8 mouse cellular contexts compared by ENCODE assay signal in the genomic region with DNA sequence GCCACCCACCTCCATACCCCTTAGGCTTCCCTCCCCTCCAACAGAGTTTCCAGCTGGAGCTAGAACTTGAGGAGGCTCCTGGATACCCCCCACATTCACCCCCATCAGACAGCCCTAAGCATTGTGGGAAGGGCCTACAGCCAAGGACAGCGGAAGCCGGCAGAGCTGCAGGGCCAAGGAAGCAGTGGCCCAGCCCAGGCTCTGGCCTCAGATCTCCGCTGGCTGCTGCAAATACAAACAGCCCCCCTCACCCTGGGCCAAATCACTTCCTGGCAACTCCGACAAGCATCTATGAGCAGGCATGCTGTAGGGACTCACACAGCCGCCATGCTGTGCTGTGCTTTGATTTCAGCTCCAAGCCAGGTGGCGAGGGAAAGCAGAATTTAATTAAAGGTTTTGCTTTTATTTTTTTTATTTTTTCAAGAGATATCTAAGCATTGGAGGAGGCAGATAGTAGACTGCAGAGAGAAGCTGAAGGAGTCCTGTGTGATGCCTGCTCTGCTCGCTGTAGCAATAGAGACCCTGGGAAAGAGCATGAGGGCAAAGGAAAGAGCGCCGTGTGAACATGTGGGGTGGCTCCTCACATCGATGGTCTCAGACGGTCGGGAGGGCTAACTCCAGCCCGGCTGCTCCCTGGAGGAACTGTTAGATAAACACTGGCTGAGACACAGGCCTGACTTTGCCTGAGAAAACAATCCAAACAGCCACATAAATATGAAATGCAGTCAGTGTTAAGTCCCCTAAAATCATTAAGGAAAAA.
DNase-seq lines count a peak whose midpoint lies in the region; ATAC-seq and TF ChIP-seq lines count a peak whose summit lies in the region.

No protein-coding gene starts in this region.

- DNase-seq in neural tube, embryonic 11.5 days (ENCODE audit: low spot score) = peak; percentile 36
- DNase-seq in neural tube, embryonic 10.5 days (ENCODE audit: extremely low spot score, low spot score) = no peak
- peak; percentile 77 for DNase-seq in embryonic facial prominence, embryonic 14.5 days (ENCODE audit: low spot score)
- peak; percentile 85 for DNase-seq in kidney, postnatal 10 days
- DNase-seq in T-cell, adult 2 months (ENCODE audit: low spot score) = no peak

- H3K4me1 ChIP-seq in neural tube, embryonic 11.5 days (ENCODE audit: control insufficient read depth, insufficient read depth, low read length) = no peaks in the 10 kb centered on the region; the same call in 1 of the 2 replicates
- H3K4me1 ChIP-seq in embryonic facial prominence, embryonic 14.5 days (ENCODE audit: control insufficient read depth, insufficient read depth, low read length) = peaks cover 8% of the 10 kb centered on the region
- peaks cover 34% of the 10 kb centered on the region for H3K4me1 ChIP-seq in heart, embryonic 12.5 days (replicated peaks)
- H3K4me1 ChIP-seq in lung, embryonic 15.5 days = peaks cover 30% of the 10 kb centered on the region
- H3K4me1 ChIP-seq in small intestine, adult 2 months (ENCODE audit: control insufficient read depth, insufficient read depth, insufficient read length, low read length) = no peaks in the 10 kb centered on the region

- WGBS in neural tube, embryonic 11.5 days = 62% methylated on average over 13 of the region's 13 CpGs
- 35% methylated on average over 13 of the region's 13 CpGs for WGBS in embryonic facial prominence, embryonic 14.5 days
- WGBS in heart, embryonic 12.5 days = 27% methylated on average over 13 of the region's 13 CpGs
- 30% methylated on average over 13 of the region's 13 CpGs for WGBS in lung, embryonic 15.5 days
- 58% methylated on average over 13 of the region's 13 CpGs for WGBS in small intestine, adult 2 months

- H3K9ac ChIP-seq in neural tube, embryonic 11.5 days (ENCODE audit: low read length) = no peak overlapping the region
- no peak overlapping the region for H3K9ac ChIP-seq in embryonic facial prominence, embryonic 14.5 days (ENCODE audit: low read depth, low read length)
- H3K9ac ChIP-seq in heart, embryonic 12.5 days = 0 out of 2 replicates have a peak overlapping the region, but pooled peaks have one; percentile 0
- H3K9ac ChIP-seq in lung, embryonic 15.5 days = 0 out of 2 replicates have a peak overlapping the region, but pooled peaks have one; percentile 25

- H3K27me3 ChIP-seq in neural tube, embryonic 11.5 days (ENCODE audit: control insufficient read depth, insufficient read depth, low read length) = no peaks in the 10 kb centered on the region
- no peaks in the 10 kb centered on the region for H3K27me3 ChIP-seq in embryonic facial prominence, embryonic 14.5 days (replicated peaks; ENCODE audit: control insufficient read depth, insufficient read depth, low read length)
- H3K27me3 ChIP-seq in heart, embryonic 12.5 days (replicated peaks) = no peaks in the 10 kb centered on the region
- no peaks in the 10 kb centered on the region for H3K27me3 ChIP-seq in lung, embryonic 15.5 days
- H3K27me3 ChIP-seq in small intestine, adult 2 months (ENCODE audit: control insufficient read depth, insufficient read depth, low read length) = no peaks in the 10 kb centered on the region

- no peaks in the 10 kb centered on the region for H3K36me3 ChIP-seq in neural tube, embryonic 11.5 days (ENCODE audit: control insufficient read depth, insufficient read depth, low read length)
- peaks cover 56% of the 10 kb centered on the region for H3K36me3 ChIP-seq in embryonic facial prominence, embryonic 14.5 days (ENCODE audit: control insufficient read depth, insufficient read depth, low read length)
- H3K36me3 ChIP-seq in heart, embryonic 12.5 days = peaks cover 74% of the 10 kb centered on the region
- peaks cover 40% of the 10 kb centered on the region for H3K36me3 ChIP-seq in lung, embryonic 15.5 days
- no peaks in the 10 kb centered on the region for H3K36me3 ChIP-seq in small intestine, adult 2 months (ENCODE audit: control insufficient read depth, insufficient read depth, low read length)

- H3K9me3 ChIP-seq in neural tube, embryonic 11.5 days (ENCODE audit: control insufficient read depth, low read length) = no peaks in the 10 kb centered on the region
- no peaks in the 10 kb centered on the region for H3K9me3 ChIP-seq in embryonic facial prominence, embryonic 14.5 days (ENCODE audit: control insufficient read depth, low read length)
- H3K9me3 ChIP-seq in heart, embryonic 12.5 days (replicated peaks) = no peaks in the 10 kb centered on the region
- H3K9me3 ChIP-seq in lung, embryonic 15.5 days = no peaks in the 10 kb centered on the region

- H3K4me3 ChIP-seq in neural tube, embryonic 11.5 days (ENCODE audit: low read depth, low read length) = no peak overlapping the region
- no peak overlapping the region for H3K4me3 ChIP-seq in embryonic facial prominence, embryonic 14.5 days (ENCODE audit: low read depth, low read length)
- H3K4me3 ChIP-seq in heart, embryonic 12.5 days = no peak overlapping the region
- H3K4me3 ChIP-seq in lung, embryonic 15.5 days = no peak overlapping the region
- no peak overlapping the region for H3K4me3 ChIP-seq in small intestine, adult 2 months (ENCODE audit: low read depth, low read length)

- H3K4me2 ChIP-seq in neural tube, embryonic 11.5 days (ENCODE audit: low read depth) = no peak overlapping the region
- H3K4me2 ChIP-seq in embryonic facial prominence, embryonic 14.5 days (ENCODE audit: low read depth, low read length) = no peak overlapping the region
- H3K4me2 ChIP-seq in heart, embryonic 12.5 days = no peak overlapping the region
- H3K4me2 ChIP-seq in lung, embryonic 15.5 days = no peak overlapping the region

- ATAC-seq in neural tube, embryonic 11.5 days (ENCODE audit: insufficient read depth, low FRiP score, low TSS enrichment) = no peak
- ATAC-seq in embryonic facial prominence, embryonic 14.5 days (ENCODE audit: low read depth) = peak; percentile 88
- peak; percentile 66 for ATAC-seq in heart, embryonic 12.5 days (ENCODE audit: insufficient number of reproducible peaks, low FRiP score)
- peak; percentile 91 for ATAC-seq in lung, embryonic 15.5 days (ENCODE audit: borderline replicate concordance, extremely low read depth, low FRiP score, low TSS enrichment)

- H3K27ac ChIP-seq in neural tube, embryonic 11.5 days (ENCODE audit: low read depth, low read length) = no peak overlapping the region
- peak overlapping the region; percentile 63; the same call in 1 of the 2 replicates for H3K27ac ChIP-seq in embryonic facial prominence, embryonic 14.5 days (replicated peaks; ENCODE audit: low read depth, low read length)
- peak overlapping the region; percentile 55 for H3K27ac ChIP-seq in heart, embryonic 12.5 days (ENCODE audit: poor library complexity, severe bottlenecking)
- H3K27ac ChIP-seq in lung, embryonic 15.5 days = peak overlapping the region; percentile 89
- H3K27ac ChIP-seq in small intestine, adult 2 months (ENCODE audit: insufficient read depth, low read depth, low read length) = peak overlapping the region; percentile 47

- TF ChIP-seq POLR2A in small intestine, adult 2 months (IDR thresholded peaks at IDR 0.05; ENCODE audit: low read depth, low read length) = no peak

- TF ChIP-seq CTCF in small intestine, adult 2 months (IDR thresholded peaks at IDR 0.05; ENCODE audit: extremely low read depth, insufficient read length, insufficient replicate concordance, low read depth, low read length) = no peak

Comparison
In these comparisons a context has a peak if more than half of its experiments do, and no peak if none do; other contexts are left out.
1. DNase-seq: peak in neural tube, embryonic 11.5 days (single experiment), embryonic facial prominence, embryonic 14.5 days (single experiment) and kidney, postnatal 10 days (single experiment); none in neural tube, embryonic 10.5 days (single experiment) and T-cell, adult 2 months (single experiment).
2. H3K9ac ChIP-seq: peak in heart, embryonic 12.5 days (single experiment) and lung, embryonic 15.5 days (single experiment); none in neural tube, embryonic 11.5 days (single experiment) and embryonic facial prominence, embryonic 14.5 days (single experiment).